Mouse (Mus musculus) embryonic facial prominence, embryonic 15.5 days (tissue): ENCODE results near the gene Memo1. TPM values are rescaled to one million over a fixed set of nuclear protein-coding genes. Genes with fewer than 3 reads are reported as not detected.

Source experiments
- ATAC-seq: fragments of 200-750 bp; cut with Nextera tagmentation; 2 replicates; pipeline ENCODE4 v1.8.0; 2017; ENCODE audit warnings: low read depth, moderate TSS enrichment; ENCODE audit not compliant: insufficient number of reproducible peaks, low FRiP score, low TSS enrichment
- H3K27ac ChIP-seq: fragments of 300-500 bp; sonication (generic); replicated peaks from 2 replicates; pipeline ENCODE4 v1.5.1; 2015; ENCODE audit warnings: mild to moderate bottlenecking, inconsistent platforms
- H3K27me3 ChIP-seq: fragments of 300-500 bp; sonication (generic); 2 replicates; pipeline ENCODE4 v1.6.1; 2015; ENCODE audit warnings: inconsistent platforms
- H3K36me3 ChIP-seq: fragments of 300-500 bp; sonication (generic); 2 replicates; pipeline ENCODE4 v1.6.1; 2015; ENCODE audit warnings: mild to moderate bottlenecking, inconsistent platforms
- H3K4me1 ChIP-seq: fragments of 300-500 bp; sonication (generic); 2 replicates; pipeline ENCODE4 v1.6.1; 2015; ENCODE audit warnings: inconsistent platforms
- H3K4me2 ChIP-seq: fragments of 300-500 bp; sonication (generic); replicated peaks from 2 replicates; pipeline ENCODE4 v1.6.1; 2015; ENCODE audit warnings: mild to moderate bottlenecking, inconsistent platforms
- H3K4me3 ChIP-seq: fragments of 300-500 bp; sonication (generic); replicated peaks from 2 replicates; pipeline ENCODE4 v1.5.1; 2015; ENCODE audit warnings: mild to moderate bottlenecking, inconsistent platforms
- H3K9ac ChIP-seq: fragments of 300-500 bp; sonication (generic); 2 replicates; pipeline ENCODE4 v1.6.1; 2015; ENCODE audit warnings: inconsistent platforms
- H3K9me3 ChIP-seq: fragments of 300-500 bp; sonication (generic); replicated peaks from 2 replicates; pipeline ENCODE4 v1.6.1; 2016; ENCODE audit warnings: inconsistent platforms
- WGBS: fragments of 180-500 bp; shearing (Covaris S2); methylation state at CpG from one replicate; pipeline ENCODE4 v1.1.7; 2015; 5-methylcytosine and 5-hydroxymethylcytosine counted together
- polyA plus RNA-seq: library from polyadenylated mRNA; unstranded; fragments of >200 nt; fragmentation: Nextera tagmentation; extraction: Ambion mirVana; gene quantifications from 2 replicates; pipeline ENCODE4 v1.2.1, GENCODE M21; 2015

Gene Memo1
- polyA plus RNA-seq, 1 experiment from 2014 or later = 83.1 TPM

- Histone ChIP-seq H3K4me3 (no peak overlapping the region), H3K27me3 (no peaks in the 10 kb centered on the region), H3K4me2 (no peak overlapping the region), H3K27ac (no peak overlapping the region), H3K4me1 (0 out of 2 replicates have a peak, but pooled peaks cover 3% of the 10 kb centered on the region), H3K36me3 (0 out of 2 replicates have a peak, but pooled peaks cover 4% of the 10 kb centered on the region), H3K9me3 (no peaks in the 10 kb centered on the region), H3K9ac (no peak overlapping the region)
- 78% methylated on average over 16 of the region's 16 CpGs for WGBS
- ATAC-seq = no peak
Measured at GRCm38 (mm10) chr17:74272683-74273205, 22.6 kb downstream of the Memo1 start.

- Histone ChIP-seq H3K4me1 (0 out of 2 replicates have a peak, but pooled peaks cover 3% of the 10 kb centered on the region), H3K36me3 (0 out of 2 replicates have a peak, but pooled peaks cover 4% of the 10 kb centered on the region), H3K9ac (no peak overlapping the region), H3K4me3 (no peak overlapping the region), H3K27ac (no peak overlapping the region), H3K4me2 (no peak overlapping the region), H3K9me3 (no peaks in the 10 kb centered on the region), H3K27me3 (no peaks in the 10 kb centered on the region)
- 86% methylated on average over 3 of the region's 3 CpGs for WGBS
- ATAC-seq = no peak
Measured at GRCm38 (mm10) chr17:74271541-74272268, 23.6 kb downstream of the Memo1 start.

- Histone ChIP-seq H3K36me3 (no peaks in the 10 kb centered on the region), H3K4me3 (no peak overlapping the region), H3K4me2 (no peak overlapping the region), H3K27ac (no peak overlapping the region), H3K9ac (no peak overlapping the region), H3K4me1 (peaks cover 9% of the 10 kb centered on the region), H3K27me3 (no peaks in the 10 kb centered on the region), H3K9me3 (no peaks in the 10 kb centered on the region)
- no peak for ATAC-seq
- 69% methylated on average over 2 of the region's 2 CpGs for WGBS
Measured at GRCm38 (mm10) chr17:74270205-74270604, 25.1 kb downstream of the Memo1 start.

- H3K4me2 ChIP-seq = no peak overlapping the region
- H3K27me3 ChIP-seq = no peaks in the 10 kb centered on the region
- H3K27ac ChIP-seq = no peak overlapping the region
- H3K9me3 ChIP-seq = no peaks in the 10 kb centered on the region
- no peak for ATAC-seq
- peaks cover 18% of the 10 kb centered on the region for H3K4me1 ChIP-seq
- H3K9ac ChIP-seq = no peak overlapping the region
- 90% methylated on average over 11 of the region's 11 CpGs for WGBS
- H3K36me3 ChIP-seq = no peaks in the 10 kb centered on the region
- H3K4me3 ChIP-seq = no peak overlapping the region
Measured at GRCm38 (mm10) chr17:74267415-74268180, 27.7 kb downstream of the Memo1 start.

- Histone ChIP-seq H3K36me3 (no peaks in the 10 kb centered on the region), H3K4me2 (no peak overlapping the region), H3K9ac (no peak overlapping the region), H3K9me3 (no peaks in the 10 kb centered on the region), H3K27ac (0 out of 2 replicates have a peak overlapping the region, but pooled peaks have one; percentile 68), H3K4me3 (no peak overlapping the region), H3K27me3 (no peaks in the 10 kb centered on the region), H3K4me1 (peaks cover 17% of the 10 kb centered on the region)
- no peak for ATAC-seq
- WGBS = 70% methylated on average over 1 of the region's 1 CpGs
Measured at GRCm38 (mm10) chr17:74265636-74266035, 29.7 kb downstream of the Memo1 start.

GRCm38 (mm10) chr17:74265156-74265505 is 30.2 kb downstream of the Memo1 start:
- no peaks in the 10 kb centered on the region for H3K36me3 ChIP-seq
- H3K27me3 ChIP-seq = no peaks in the 10 kb centered on the region
- H3K4me1 ChIP-seq = peaks cover 17% of the 10 kb centered on the region
- H3K9ac ChIP-seq = no peak overlapping the region
- no peak overlapping the region for H3K4me3 ChIP-seq
- peak; percentile 47; the same call in 1 of the 2 replicates for ATAC-seq
- 23% methylated on average over 5 of the region's 5 CpGs for WGBS
- H3K27ac ChIP-seq = peak overlapping the region; percentile 68; the same call in 1 of the 2 replicates
- no peaks in the 10 kb centered on the region for H3K9me3 ChIP-seq
- no peak overlapping the region; the same call in 1 of the 2 replicates for H3K4me2 ChIP-seq

GRCm38 (mm10) chr17:74264333-74265155 is 30.8 kb downstream of the Memo1 start:
- Histone ChIP-seq H3K36me3 (no peaks in the 10 kb centered on the region), H3K27ac (peak overlapping the region; percentile 68), H3K4me1 (peaks cover 17% of the 10 kb centered on the region), H3K9ac (no peak overlapping the region), H3K9me3 (no peaks in the 10 kb centered on the region), H3K4me2 (no peak overlapping the region; the same call in 1 of the 2 replicates), H3K4me3 (no peak overlapping the region), H3K27me3 (no peaks in the 10 kb centered on the region)
- no peak for ATAC-seq
- WGBS = 64% methylated on average over 3 of the region's 3 CpGs

GRCm38 (mm10) chr17:74262415-74262814 is 32.9 kb downstream of the Memo1 start:
- no peaks in the 10 kb centered on the region for H3K27me3 ChIP-seq
- WGBS = 93% methylated on average over 3 of the region's 3 CpGs
- H3K4me1 ChIP-seq = peaks cover 20% of the 10 kb centered on the region
- H3K27ac ChIP-seq = no peak overlapping the region
- H3K9ac ChIP-seq = no peak overlapping the region
- no peaks in the 10 kb centered on the region for H3K36me3 ChIP-seq
- no peaks in the 10 kb centered on the region for H3K9me3 ChIP-seq
- no peak overlapping the region for H3K4me3 ChIP-seq
- no peak for ATAC-seq
- H3K4me2 ChIP-seq = no peak overlapping the region

GRCm38 (mm10) chr17:74245284-74245683 is 50.0 kb downstream of the Memo1 start:
- Histone ChIP-seq H3K9ac (no peak overlapping the region), H3K4me3 (no peak overlapping the region), H3K4me2 (no peak overlapping the region), H3K27ac (no peak overlapping the region), H3K4me1 (no peaks in the 10 kb centered on the region), H3K36me3 (peaks cover 9% of the 10 kb centered on the region; the same call in 1 of the 2 replicates), H3K9me3 (no peaks in the 10 kb centered on the region), H3K27me3 (no peaks in the 10 kb centered on the region)
- no peak for ATAC-seq
- WGBS = 52% methylated on average over 1 of the region's 1 CpGs

GRCm38 (mm10) chr17:74242788-74243187 is 52.5 kb downstream of the Memo1 start:
- Histone ChIP-seq H3K4me3 (no peak overlapping the region), H3K9me3 (no peaks in the 10 kb centered on the region), H3K4me2 (no peak overlapping the region), H3K27me3 (no peaks in the 10 kb centered on the region), H3K36me3 (peaks cover 11% of the 10 kb centered on the region; the same call in 1 of the 2 replicates), H3K4me1 (no peaks in the 10 kb centered on the region), H3K9ac (no peak overlapping the region), H3K27ac (no peak overlapping the region)
- no peak for ATAC-seq
- WGBS = 74% methylated on average over 3 of the region's 3 CpGs
